Mouse (Mus musculus) cerebellum, adult 9-11 months (tissue): Measurements from ENCODE around the gene Nfkbiz.

ENCODE experiments used
- DNase-seq: peaks from one replicate; pipeline ENCODE4 v3.0.0; 2022

Nfkbiz gene

GRCm38 (mm10) chr16:55790326-55790725 is 48.4 kb downstream of the Nfkbiz start:
- no peak for DNase-seq

GRCm38 (mm10) chr16:55789291-55789690 is 49.4 kb downstream of the Nfkbiz start:
- no peak for DNase-seq

- no peak for DNase-seq
These were observed 50.0 kb downstream of the Nfkbiz start for GRCm38 (mm10) chr16:55788671-55789070.

GRCm38 (mm10) chr16:55787385-55788072 is 51.2 kb downstream of the Nfkbiz start:
- no peak for DNase-seq

- no peak for DNase-seq
These were observed 54.3 kb downstream of the Nfkbiz start for GRCm38 (mm10) chr16:55784379-55784778.

- no peak for DNase-seq
These were observed 54.8 kb downstream of the Nfkbiz start for GRCm38 (mm10) chr16:55783923-55784322.

GRCm38 (mm10) chr16:55782911-55783310 is 55.8 kb downstream of the Nfkbiz start:
- DNase-seq: no peak

- no peak for DNase-seq
These were observed 56.9 kb downstream of the Nfkbiz start for GRCm38 (mm10) chr16:55781809-55782208.

GRCm38 (mm10) chr16:55780958-55781558 is 57.6 kb downstream of the Nfkbiz start:
- DNase-seq: no peak

GRCm38 (mm10) chr16:55776329-55776728 is 62.4 kb downstream of the Nfkbiz start:
- DNase-seq: no peak

GRCm38 (mm10) chr16:55770247-55770646 is 68.5 kb downstream of the Nfkbiz start:
- DNase-seq: no peak
